Mouse (Mus musculus) G1E (cell line): ENCODE data around the gene Rtraf. TPM values are rescaled to one million over a fixed set of nuclear protein-coding genes. Genes with fewer than 3 reads are reported as not detected.

Experiments
- ATAC-seq: 2 replicates; pipeline ENCODE4 v1.8.0; 2016; ENCODE audit warnings: mild to moderate bottlenecking; ENCODE audit not compliant: insufficient number of reproducible peaks, poor library complexity, low FRiP score, severe bottlenecking; ENCODE audit errors: extremely low read depth
- DNase-seq: peaks from one replicate; pipeline ENCODE4 v3.0.0; 2012; ENCODE audit warnings: low spot score
- H3K27me3 ChIP-seq: 2 replicates; pipeline ENCODE4 v1.6.1; 2012; ENCODE audit warnings: mild to moderate bottlenecking, low read length, inconsistent platforms; ENCODE audit not compliant: insufficient read depth
- H3K36me3 ChIP-seq: replicated peaks from 2 replicates; pipeline ENCODE3; 2012; ENCODE audit warnings: mild to moderate bottlenecking, inconsistent platforms
- H3K4me1 ChIP-seq: 2 replicates; pipeline ENCODE4 v1.6.1; 2012; ENCODE audit warnings: low read depth, low read length, inconsistent platforms, mixed read lengths; ENCODE audit not compliant: insufficient read depth
- H3K4me3 ChIP-seq: 2 replicates; pipeline ENCODE4 v1.5.1; 2012; ENCODE audit warnings: low read depth, mild to moderate bottlenecking, inconsistent platforms, low read length, moderate library complexity, mixed read lengths
- H3K9me3 ChIP-seq: replicated peaks from 2 replicates; pipeline ENCODE4 v1.6.1; 2012; ENCODE audit warnings: inconsistent platforms
- CTCF ChIP-seq: IDR thresholded peaks from 2 replicates; pipeline ENCODE4 v1.5.1; 2012; ENCODE audit warnings: low read depth, low read length, inconsistent platforms, mixed read lengths
- GATA1 ChIP-seq: IDR thresholded peaks from 2 replicates; pipeline ENCODE4 v1.6.1; 2012; ENCODE audit warnings: borderline replicate concordance, low read length, inconsistent platforms, mixed read lengths
- GATA2 ChIP-seq: IDR thresholded peaks from 2 replicates; pipeline ENCODE4 v1.6.1; 2012; ENCODE audit warnings: low read depth, low read length, inconsistent platforms, borderline replicate concordance
- POLR2AphosphoS5 ChIP-seq: IDR thresholded peaks from 2 replicates; pipeline ENCODE4 v1.6.1; 2012; ENCODE audit warnings: low read depth, low read length, inconsistent platforms; ENCODE audit not compliant: insufficient replicate concordance
- TAL1 ChIP-seq: conservative IDR thresholded peaks from 2 replicates; pipeline ENCODE4 v1.6.1; 2012; ENCODE audit warnings: low read depth, low read length, inconsistent platforms, mixed read lengths
- polyA plus RNA-seq: library from polyadenylated mRNA; stranded (reverse); fragments of >175 nt; gene quantifications from 2 replicates; pipeline ENCODE4 v1.2.3, GENCODE M21; 2012
- total RNA-seq, 2 experiments: library from RNA; stranded (forward) in 1 of 2; stranded (reverse) in 1 of 2; fragments of 200-1000 nt in 1 of 2; fragments of >200 nt in 1 of 2; fragmentation: Nextera tagmentation in 1 of 2; gene quantifications; 2 replicates each; pipeline ENCODE4 v1.2.3; 2014 to 2017

Rtraf gene
- total and polyA plus RNA-seq, 3 experiments = 120 to 269 (median 161) TPM

- H3K9me3 ChIP-seq = peaks cover 4% of the 10 kb centered on the region
- no peak for DNase-seq
- ATAC-seq = no peak
- H3K36me3 ChIP-seq = peaks cover 44% of the 10 kb centered on the region
- H3K4me1 ChIP-seq = peaks cover 20% of the 10 kb centered on the region
- TF ChIP-seq CTCF = no peak
- TF ChIP-seq POLR2AphosphoS5 = no peak
- no peak for TF ChIP-seq TAL1
- no peak for TF ChIP-seq GATA2
- no peak for TF ChIP-seq GATA1
- H3K27me3 ChIP-seq = no peaks in the 10 kb centered on the region
- no peak overlapping the region for H3K4me3 ChIP-seq
Measured at GRCm38 (mm10) chr14:19821686-19822085, 1.9 kb downstream of the Rtraf start.

GRCm38 (mm10) chr14:19817949-19818348 is 5.7 kb downstream of the Rtraf start:
- TF ChIP-seq POLR2AphosphoS5 (no peak), TAL1 (no peak), CTCF (peak; percentile 92)
- H3K4me1 ChIP-seq = peaks cover 14% of the 10 kb centered on the region
- ATAC-seq (peak; percentile 34; the same call in 1 of the 2 replicates), DNase-seq (no peak)
- H3K27me3 ChIP-seq = no peaks in the 10 kb centered on the region
- H3K4me3 ChIP-seq = no peak overlapping the region
- peaks cover 80% of the 10 kb centered on the region for H3K36me3 ChIP-seq
- peaks cover 4% of the 10 kb centered on the region for H3K9me3 ChIP-seq

- H3K36me3 ChIP-seq = peaks cover 70% of the 10 kb centered on the region
- DNase-seq (no peak), ATAC-seq (no peak)
- no peak overlapping the region for H3K4me3 ChIP-seq
- H3K27me3 ChIP-seq = no peaks in the 10 kb centered on the region
- H3K9me3 ChIP-seq = no peaks in the 10 kb centered on the region
- no peak for TF ChIP-seq CTCF
- no peak for TF ChIP-seq POLR2AphosphoS5
- no peak for TF ChIP-seq GATA2
- TF ChIP-seq GATA1 = no peak
- TF ChIP-seq TAL1 = no peak
- no peaks in the 10 kb centered on the region for H3K4me1 ChIP-seq
Measured at GRCm38 (mm10) chr14:19813061-19813460, 10.6 kb downstream of the Rtraf start.

GRCm38 (mm10) chr14:19809934-19810333 is 13.7 kb downstream of the Rtraf start:
- Histone ChIP-seq H3K9me3 (no peaks in the 10 kb centered on the region), H3K36me3 (peaks cover 43% of the 10 kb centered on the region), H3K4me1 (no peaks in the 10 kb centered on the region), H3K27me3 (no peaks in the 10 kb centered on the region), H3K4me3 (no peak overlapping the region)
- DNase-seq (no peak), ATAC-seq (no peak)
- no peak for TF ChIP-seq GATA1
- no peak for TF ChIP-seq GATA2
- TF ChIP-seq CTCF = no peak
- TF ChIP-seq POLR2AphosphoS5 = no peak
- no peak for TF ChIP-seq TAL1

- H3K4me3 ChIP-seq = no peak overlapping the region
- no peak for ATAC-seq
- DNase-seq = no peak
- TF ChIP-seq CTCF (no peak), POLR2AphosphoS5 (no peak), GATA1 (no peak)
- H3K4me1 ChIP-seq = peaks cover 6% of the 10 kb centered on the region; the same call in 1 of the 2 replicates
- peaks cover 3% of the 10 kb centered on the region; the same call in 1 of the 2 replicates for H3K27me3 ChIP-seq
- H3K9me3 ChIP-seq = no peaks in the 10 kb centered on the region
- H3K36me3 ChIP-seq = peaks cover 24% of the 10 kb centered on the region
Measured at GRCm38 (mm10) chr14:19807858-19808257, 15.8 kb downstream of the Rtraf start.

GRCm38 (mm10) chr14:19807339-19807738 is 16.3 kb downstream of the Rtraf start:
- ATAC-seq (no peak), DNase-seq (no peak)
- Histone ChIP-seq H3K4me1 (peaks cover 6% of the 10 kb centered on the region; the same call in 1 of the 2 replicates), H3K36me3 (peaks cover 19% of the 10 kb centered on the region), H3K9me3 (no peaks in the 10 kb centered on the region), H3K27me3 (peaks cover 4% of the 10 kb centered on the region; the same call in 1 of the 2 replicates), H3K4me3 (no peak overlapping the region)
- TF ChIP-seq GATA1 (no peak), GATA2 (no peak), CTCF (no peak), TAL1 (no peak), POLR2AphosphoS5 (no peak)
